9 mouse cellular contexts compared by ENCODE assay signal in genomic region chr16:43540108-43540507, GRCm38 (mm10).
DNase-seq lines count a peak whose midpoint lies in the region; ATAC-seq and TF ChIP-seq lines count a peak whose summit lies in the region.
"Had no signal": no experiment of that assay in that cellular context is flagged by ENCODE, and none has a peak within 500 bp of the region (broad histone marks: within the 10 kb centered on the region; RNA-seq: fewer than 3 reads in every experiment).

No protein-coding gene starts in this region.

- WGBS in kidney, adult 2 months: 27% methylated on average over 3 of the region's 3 CpGs
- WGBS in large intestine, adult 2 months: 11% methylated on average over 3 of the region's 3 CpGs

- no peak for TF ChIP-seq POLR2A in kidney, adult 2 months (IDR thresholded peaks at IDR 0.05; ENCODE audit: low read depth, low read length)

- peak; percentile 52 for DNase-seq in kidney, adult 2 months
- no peak for DNase-seq in kidney, postnatal 4 days
- peak; percentile 85 for DNase-seq in brain, adult 2 months (ENCODE audit: low read depth, low spot score)
- peak; percentile 19 for DNase-seq in large intestine, adult 2 months (ENCODE audit: low read depth, low spot score)
- no peak for DNase-seq in urinary bladder, postnatal 25 days (ENCODE audit: low spot score)
- DNase-seq in gastrocnemius, postnatal 10 days: no peak

- H3K4me1 ChIP-seq in kidney, adult 2 months (ENCODE audit: control insufficient read depth, insufficient read depth, low read length): 0 out of 2 replicates have a peak, but pooled peaks cover 8% of the 10 kb centered on the region

- TF ChIP-seq CTCF in kidney, adult 2 months (conservative IDR thresholded peaks at IDR 0.05; ENCODE audit: insufficient read depth, insufficient read length, low read depth, low read length): peak; percentile 24; the same call in 1 of the 2 replicates

- H3K4me3 ChIP-seq in kidney, adult 2 months (ENCODE audit: insufficient read depth, low read depth, low read length): no peak overlapping the region
- H3K4me3 ChIP-seq: myocyte had no signal

- ATAC-seq in CD4-positive, CD25-positive, alpha-beta regulatory T cell, adult 4 months: peak; percentile 97
- ATAC-seq in erythroid progenitor cell, adult 5-6 weeks (replicated peaks; ENCODE audit: low FRiP score, poor library complexity, severe bottlenecking): no peak

- H3K27ac ChIP-seq in kidney, adult 2 months (ENCODE audit: insufficient read depth, low read depth, low read length): no peak overlapping the region

- H3K36me3 ChIP-seq in kidney, adult 2 months (ENCODE audit: control insufficient read depth, insufficient read depth, low read length): no peaks in the 10 kb centered on the region

- no peaks in the 10 kb centered on the region for H3K27me3 ChIP-seq in kidney, adult 2 months (replicated peaks; ENCODE audit: control insufficient read depth, insufficient read depth, low read length)

Comparison
In these comparisons a context has a peak if more than half of its experiments do, and no peak if none do; other contexts are left out.
1. DNase-seq: peak in kidney, adult 2 months (single experiment), brain, adult 2 months (single experiment) and large intestine, adult 2 months (single experiment); none in kidney, postnatal 4 days (0 of 2), urinary bladder, postnatal 25 days (single experiment) and gastrocnemius, postnatal 10 days (single experiment).